Mouse (Mus musculus) ES-Bruce4 (cell line): ENCODE data around the gene Sod1. TPM values are rescaled to one million over a fixed set of nuclear protein-coding genes. Genes with fewer than 3 reads are reported as not detected.

Experiments used
- H3K27ac ChIP-seq: 2 replicates; pipeline ENCODE4 v1.5.1; 2012; ENCODE audit warnings: low read length, inconsistent platforms; ENCODE audit not compliant: insufficient read depth
- H3K27me3 ChIP-seq: 2 replicates; pipeline ENCODE4 v1.6.1; 2012; ENCODE audit warnings: mild to moderate bottlenecking, low read length, inconsistent platforms; ENCODE audit not compliant: control insufficient read depth, poor library complexity, insufficient read depth, severe bottlenecking
- H3K36me3 ChIP-seq: 2 replicates; pipeline ENCODE4 v1.6.1; 2012; ENCODE audit warnings: inconsistent platforms, mild to moderate bottlenecking, low read length, moderate library complexity; ENCODE audit not compliant: control insufficient read depth, poor library complexity, insufficient read depth, severe bottlenecking
- H3K4me1 ChIP-seq: one replicate; pipeline ENCODE4 v1.8.1; 2011; ENCODE audit warnings: low read length; ENCODE audit not compliant: control insufficient read depth, insufficient read depth
- H3K4me3 ChIP-seq: 2 replicates; pipeline ENCODE4 v1.5.1; 2011; ENCODE audit warnings: low read depth, mild to moderate bottlenecking, low read length
- H3K9ac ChIP-seq: 2 replicates; pipeline ENCODE4 v1.6.1; 2012; ENCODE audit warnings: low read depth, mild to moderate bottlenecking, inconsistent platforms; ENCODE audit not compliant: poor library complexity, severe bottlenecking
- H3K9me3 ChIP-seq: replicated peaks from 2 replicates; pipeline ENCODE4 v1.6.1; 2012; ENCODE audit warnings: mild to moderate bottlenecking, low read length, inconsistent platforms; ENCODE audit not compliant: control insufficient read depth, poor library complexity, insufficient read depth, severe bottlenecking
- CTCF ChIP-seq: IDR thresholded peaks from one replicate; pipeline ENCODE4 v1.8.1; 2011; ENCODE audit warnings: low read depth, low read length
- EP300 ChIP-seq: IDR thresholded peaks from 2 replicates; pipeline ENCODE4 v1.6.1; 2011; ENCODE audit warnings: low read depth, low read length; ENCODE audit not compliant: insufficient read depth
- POLR2A ChIP-seq: IDR thresholded peaks from one replicate; pipeline ENCODE4 v1.8.1; 2011; ENCODE audit warnings: low read length; ENCODE audit not compliant: insufficient read depth
- polyA plus RNA-seq: library from polyadenylated mRNA; stranded (reverse); fragments of >200 nt; gene quantifications from 2 replicates; pipeline ENCODE4 v1.2.4, GENCODE M21; 2011; ENCODE audit warnings: low read depth; ENCODE audit not compliant: missing spikeins, insufficient read depth, insufficient read length

Sod1 gene
- polyA plus RNA-seq, 1 experiment = 822 TPM

DNA sequence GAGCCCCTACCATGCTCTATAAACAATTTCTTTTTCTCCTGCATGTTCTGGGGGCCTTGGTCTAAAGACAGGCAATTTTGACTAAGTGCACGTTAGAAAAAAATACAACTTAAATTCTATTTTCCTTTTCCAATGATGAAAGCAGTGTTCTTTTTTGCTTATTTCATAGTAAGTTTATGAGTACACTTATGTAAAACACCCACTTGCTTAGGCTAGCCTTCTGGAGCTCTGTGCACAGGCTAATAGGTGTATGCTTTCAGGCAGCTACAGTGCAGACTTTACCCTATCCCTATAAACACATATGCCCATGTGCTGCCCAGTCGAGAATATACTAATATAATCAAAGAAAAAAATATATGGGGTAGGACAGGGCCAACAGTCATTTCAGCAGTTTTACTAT, 32.0 kb downstream of the Sod1 start:
- Histone ChIP-seq H3K9ac (no peak overlapping the region), H3K27me3 (no peaks in the 10 kb centered on the region), H3K36me3 (peaks cover 83% of the 10 kb centered on the region), H3K4me1 (no peaks in the 10 kb centered on the region), H3K9me3 (no peaks in the 10 kb centered on the region), H3K4me3 (no peak overlapping the region), H3K27ac (no peak overlapping the region)
- TF ChIP-seq EP300 = no peak
- TF ChIP-seq POLR2A = no peak
- TF ChIP-seq CTCF = no peak

- H3K9ac ChIP-seq = no peak overlapping the region
- H3K36me3 ChIP-seq = peaks cover 67% of the 10 kb centered on the region
- TF ChIP-seq POLR2A = no peak
- TF ChIP-seq EP300 = no peak
- H3K27me3 ChIP-seq = no peaks in the 10 kb centered on the region
- H3K4me3 ChIP-seq = no peak overlapping the region
- no peak overlapping the region for H3K27ac ChIP-seq
- no peaks in the 10 kb centered on the region for H3K4me1 ChIP-seq
- H3K9me3 ChIP-seq = no peaks in the 10 kb centered on the region
Measured at GRCm38 (mm10) chr16:90258950-90259349, 38.4 kb downstream of the Sod1 start.

GRCm38 (mm10) chr16:90259623-90260022, 39.1 kb downstream of the Sod1 start:
- Histone ChIP-seq H3K9ac (no peak overlapping the region), H3K4me1 (no peaks in the 10 kb centered on the region), H3K27me3 (no peaks in the 10 kb centered on the region), H3K27ac (no peak overlapping the region), H3K9me3 (no peaks in the 10 kb centered on the region), H3K36me3 (peaks cover 61% of the 10 kb centered on the region), H3K4me3 (no peak overlapping the region)
- no peak for TF ChIP-seq POLR2A
- TF ChIP-seq CTCF = no peak
- no peak for TF ChIP-seq EP300

GRCm38 (mm10) chr16:90260097-90260496, 39.5 kb downstream of the Sod1 start:
- TF ChIP-seq POLR2A (no peak), CTCF (no peak), EP300 (no peak)
- no peaks in the 10 kb centered on the region for H3K9me3 ChIP-seq
- H3K4me3 ChIP-seq = no peak overlapping the region
- H3K27me3 ChIP-seq = no peaks in the 10 kb centered on the region
- peaks cover 56% of the 10 kb centered on the region for H3K36me3 ChIP-seq
- no peaks in the 10 kb centered on the region for H3K4me1 ChIP-seq
- H3K27ac ChIP-seq = no peak overlapping the region
- H3K9ac ChIP-seq = no peak overlapping the region

- Histone ChIP-seq H3K4me3 (no peak overlapping the region), H3K9ac (no peak overlapping the region), H3K27ac (no peak overlapping the region), H3K27me3 (no peaks in the 10 kb centered on the region), H3K9me3 (no peaks in the 10 kb centered on the region), H3K36me3 (peaks cover 46% of the 10 kb centered on the region), H3K4me1 (no peaks in the 10 kb centered on the region)
- TF ChIP-seq CTCF (no peak), EP300 (no peak), POLR2A (no peak)
Measured at GRCm38 (mm10) chr16:90261791-90262190, 41.2 kb downstream of the Sod1 start.

GRCm38 (mm10) chr16:90264021-90264420, 43.5 kb downstream of the Sod1 start:
- Histone ChIP-seq H3K9me3 (no peaks in the 10 kb centered on the region), H3K4me3 (no peak overlapping the region), H3K27ac (no peak overlapping the region), H3K4me1 (no peaks in the 10 kb centered on the region), H3K27me3 (no peaks in the 10 kb centered on the region), H3K9ac (no peak overlapping the region), H3K36me3 (peaks cover 28% of the 10 kb centered on the region)
- TF ChIP-seq POLR2A = no peak
- TF ChIP-seq EP300 = no peak
- no peak for TF ChIP-seq CTCF
